Mouse (Mus musculus): ENCODE data around the gene Plau.

Plau gene

DNA sequence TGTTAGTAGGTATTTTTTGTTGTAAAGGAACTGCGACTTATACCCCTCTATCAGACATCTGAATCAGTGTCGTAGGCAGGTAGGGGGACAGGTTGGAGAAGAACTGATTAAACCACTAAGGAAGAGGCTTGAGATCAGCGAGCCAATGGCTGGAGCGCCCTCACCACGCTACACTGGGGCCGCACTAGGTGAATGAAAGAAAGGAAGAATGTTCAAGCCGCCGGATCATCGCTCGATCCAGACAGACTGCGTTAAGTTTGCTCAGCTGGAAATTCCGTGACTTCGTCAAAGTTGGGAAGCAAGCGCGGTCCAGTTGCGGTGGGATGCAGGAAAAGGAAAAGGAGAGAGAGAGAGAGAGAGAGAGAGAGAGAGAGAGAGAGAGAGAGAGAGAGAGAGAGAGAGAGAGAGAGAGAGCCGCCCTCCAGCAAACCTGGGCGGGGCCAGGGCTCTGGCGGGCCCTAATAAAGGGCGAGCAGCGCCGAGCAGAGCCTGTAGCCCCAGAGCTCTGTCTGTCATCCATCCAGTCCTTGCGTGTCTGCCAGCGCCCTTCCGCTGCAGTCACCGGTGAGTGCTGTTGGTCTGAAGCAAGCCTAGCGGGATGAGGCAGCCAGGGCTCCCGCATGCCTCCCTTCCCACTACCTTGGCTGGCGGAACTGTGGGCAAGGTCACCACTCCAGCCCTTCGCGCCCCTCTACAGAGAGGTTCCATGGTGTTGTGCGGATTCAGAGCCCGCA lies at the start of gene Plau:
Gene Plau, plus strand, starts transcription at position 490 of the 734 bp plus-strand sequence.
- peak in 1 of 2 experiments; percentile 34 for DNase-seq (ENCODE audit: low spot score in 2 of 2)

DNA sequence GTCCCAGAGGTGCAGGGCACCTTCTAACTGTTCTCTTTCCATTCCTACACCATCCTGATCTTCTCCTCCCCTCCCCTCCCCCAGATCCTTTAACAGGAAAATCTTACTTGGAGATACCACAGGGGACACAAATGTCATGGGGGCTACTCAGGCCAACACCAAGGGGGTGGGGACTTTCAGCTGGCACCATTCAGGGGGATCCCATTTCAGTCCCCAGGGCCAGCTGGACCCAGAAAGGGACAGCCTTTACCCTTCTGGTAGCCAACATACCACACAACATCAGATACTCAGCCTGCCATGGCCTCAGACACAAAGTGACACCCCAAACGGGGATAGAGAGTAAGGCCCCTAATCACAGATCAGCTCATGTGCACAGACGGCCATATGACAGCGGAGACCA lies 48.3 kb upstream of the Plau start:
- DNase-seq (ENCODE audit: low spot score in 2 of 2), result no peak

DNA sequence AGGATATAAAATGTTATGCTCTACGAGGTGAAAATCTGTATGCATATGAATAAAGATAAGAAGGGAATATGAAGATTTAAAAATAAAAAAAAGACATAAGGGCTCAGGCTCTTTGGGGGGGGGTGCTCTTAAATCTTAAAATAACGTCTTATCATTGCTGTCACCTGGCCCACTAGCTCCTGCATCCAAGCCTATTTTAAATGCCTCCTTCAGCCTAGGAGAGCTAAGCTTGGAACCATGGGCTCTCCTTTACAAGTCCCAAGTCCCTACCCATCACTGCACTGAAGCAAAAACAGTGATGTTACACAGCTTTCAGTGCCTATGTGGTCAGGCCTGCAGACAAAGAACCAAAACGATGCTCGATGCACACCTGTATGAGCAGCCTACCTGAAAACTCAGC lies 46.9 kb upstream of the Plau start:
- DNase-seq (ENCODE audit: low spot score in 2 of 2), result no peak

DNA sequence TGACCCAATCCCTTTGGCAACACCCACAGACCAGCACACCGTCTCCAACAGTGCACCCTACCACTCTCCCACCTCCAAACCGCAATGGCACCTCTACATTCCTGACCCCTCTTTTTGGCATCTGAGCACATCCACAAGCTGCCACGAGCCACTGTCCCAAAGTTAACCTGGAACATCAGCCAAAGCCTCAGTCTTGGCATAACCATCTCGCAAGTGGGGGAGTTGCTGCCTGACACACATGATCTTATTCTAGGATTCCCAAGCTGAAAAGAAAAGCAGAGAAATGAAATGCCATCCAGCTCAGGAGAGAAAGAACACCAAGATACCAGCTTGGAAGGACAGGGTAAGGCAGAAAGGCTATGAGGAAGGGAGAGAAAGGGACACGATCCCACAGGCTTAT lies 46.0 kb upstream of the Plau start:
- DNase-seq (ENCODE audit: low spot score in 2 of 2), result no peak

DNA sequence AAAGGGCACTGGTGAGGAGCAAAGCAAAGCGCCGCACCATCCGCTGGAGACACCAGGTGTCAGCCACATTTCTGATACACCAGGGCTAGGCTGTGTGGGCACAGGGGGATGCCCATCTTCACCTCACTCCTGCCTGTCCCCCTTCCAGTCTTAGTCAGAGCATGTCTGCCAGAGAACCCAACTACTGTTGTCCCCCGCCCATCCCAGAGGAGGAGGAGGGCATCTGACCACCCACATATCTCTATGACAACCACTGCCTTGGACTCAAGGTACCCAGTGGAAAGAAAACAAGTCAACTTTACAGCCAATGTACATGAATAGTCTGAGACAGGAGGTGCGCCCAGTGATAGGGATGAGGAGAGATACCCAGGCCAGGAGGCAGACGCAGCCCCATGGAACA lies 45.5 kb upstream of the Plau start:
- no peak for DNase-seq (ENCODE audit: low spot score in 2 of 2)

DNA sequence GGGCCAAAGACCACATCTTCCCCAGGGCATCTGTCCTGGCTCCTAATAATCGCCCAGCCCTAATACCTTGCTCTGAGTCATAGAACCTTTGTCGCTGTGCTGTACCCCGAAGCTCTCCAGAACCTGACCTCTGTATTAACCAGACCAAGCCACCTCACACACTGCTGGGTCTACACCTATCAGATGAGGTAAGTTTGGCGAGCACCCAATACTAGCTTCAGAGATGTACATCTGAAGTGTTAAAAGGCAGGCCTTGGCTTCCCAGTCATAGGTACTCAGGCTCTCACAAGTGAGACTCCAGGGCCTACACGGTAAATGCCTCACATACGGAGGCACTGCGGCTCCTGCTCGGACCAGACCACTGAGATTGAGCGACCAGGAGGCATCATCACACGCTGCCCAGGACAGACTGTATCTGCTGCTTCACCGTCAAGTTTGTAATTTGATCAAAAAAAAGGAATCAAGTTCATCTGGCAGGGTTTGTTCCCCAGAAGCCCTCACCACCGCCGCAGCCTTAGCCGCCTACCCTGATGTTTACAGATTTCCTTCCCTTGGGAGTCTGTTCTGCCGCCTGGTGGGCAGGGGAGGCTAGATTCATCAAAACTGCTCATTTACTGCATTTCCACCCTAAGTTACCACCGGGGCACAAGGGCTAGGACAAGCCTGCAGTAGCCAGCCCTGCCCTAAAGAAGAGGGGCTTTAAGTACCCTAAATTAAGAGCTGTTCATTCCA lies 44.8 kb upstream of the Plau start:
- DNase-seq (ENCODE audit: low spot score in 2 of 2), result peak in 1 of 2 experiments; percentile 39

DNA sequence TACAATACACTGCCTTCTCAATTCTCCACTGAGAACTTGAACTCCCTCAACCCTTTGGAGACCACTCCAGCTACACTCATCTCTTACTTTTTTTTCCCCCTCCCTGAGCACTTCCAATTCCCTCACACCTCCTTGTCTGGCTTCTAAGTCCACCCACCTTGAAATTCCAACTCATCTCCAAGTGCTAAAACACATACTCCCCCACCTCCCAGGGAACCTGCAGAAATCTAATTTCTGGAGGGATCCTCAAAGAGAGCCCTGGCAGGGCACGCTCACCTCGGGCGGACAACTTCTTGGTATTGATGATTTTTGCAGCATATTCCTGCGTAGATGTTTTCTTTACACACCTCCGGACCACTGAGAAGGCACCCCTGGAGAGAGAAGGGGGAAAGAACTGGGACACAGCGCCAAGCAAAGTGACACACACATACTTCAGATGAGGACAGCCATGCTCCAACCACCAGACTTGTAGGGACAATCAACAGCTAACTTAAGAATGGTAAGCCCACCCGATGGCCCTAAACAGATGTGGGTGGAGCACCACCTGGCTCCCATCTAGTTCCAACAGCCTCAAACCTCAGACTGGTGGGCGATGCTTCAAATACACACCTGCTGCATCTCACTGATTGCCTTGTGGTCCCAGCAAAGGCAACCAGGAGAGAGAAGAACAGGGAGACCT lies 44.1 kb upstream of the Plau start:
- no peak for DNase-seq (ENCODE audit: low spot score in 2 of 2)

DNA sequence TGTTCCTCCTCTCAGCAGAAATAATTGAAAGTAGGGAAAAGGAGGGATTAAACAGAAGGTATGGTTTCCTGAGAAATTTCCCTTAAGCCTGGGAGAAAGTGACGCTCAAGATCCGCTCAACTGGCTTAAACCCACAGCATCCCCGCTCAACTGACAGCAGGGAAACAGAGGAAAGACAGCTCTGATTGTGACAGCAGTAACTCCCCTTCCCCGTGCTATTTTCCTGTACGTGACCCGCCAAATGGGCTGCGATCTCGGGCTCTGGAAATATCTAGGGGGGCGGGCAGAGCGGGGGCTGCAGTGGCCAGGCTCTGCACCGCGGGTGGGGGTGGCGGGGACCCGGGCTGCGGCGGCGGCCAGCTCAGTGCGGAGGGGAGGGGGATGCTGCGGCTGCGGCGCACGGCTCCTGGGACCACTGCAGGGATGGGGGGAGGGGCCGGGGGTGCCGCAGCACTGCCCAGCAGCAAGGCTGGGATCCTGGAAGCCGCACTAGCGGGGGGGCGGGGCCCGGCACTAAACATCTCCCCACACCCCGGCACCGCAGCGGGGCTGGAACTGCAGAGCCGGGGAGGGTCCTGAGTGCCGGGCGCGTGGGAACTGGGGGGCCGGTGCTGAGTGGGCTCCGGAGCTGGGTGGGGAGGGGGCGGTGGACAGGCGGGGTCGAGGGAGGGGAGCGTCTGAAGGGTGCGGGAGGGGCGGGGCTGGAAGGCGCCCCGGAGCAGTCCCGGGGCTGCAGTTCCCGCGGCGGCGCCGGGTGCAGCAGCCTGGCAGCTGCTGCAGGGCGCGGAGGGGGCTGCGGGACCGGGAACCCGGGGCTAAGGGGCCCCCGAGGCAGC lies 43.3 kb upstream of the Plau start:
- peak; percentile 45 to 46 for DNase-seq (ENCODE audit: low spot score in 2 of 2)

DNA sequence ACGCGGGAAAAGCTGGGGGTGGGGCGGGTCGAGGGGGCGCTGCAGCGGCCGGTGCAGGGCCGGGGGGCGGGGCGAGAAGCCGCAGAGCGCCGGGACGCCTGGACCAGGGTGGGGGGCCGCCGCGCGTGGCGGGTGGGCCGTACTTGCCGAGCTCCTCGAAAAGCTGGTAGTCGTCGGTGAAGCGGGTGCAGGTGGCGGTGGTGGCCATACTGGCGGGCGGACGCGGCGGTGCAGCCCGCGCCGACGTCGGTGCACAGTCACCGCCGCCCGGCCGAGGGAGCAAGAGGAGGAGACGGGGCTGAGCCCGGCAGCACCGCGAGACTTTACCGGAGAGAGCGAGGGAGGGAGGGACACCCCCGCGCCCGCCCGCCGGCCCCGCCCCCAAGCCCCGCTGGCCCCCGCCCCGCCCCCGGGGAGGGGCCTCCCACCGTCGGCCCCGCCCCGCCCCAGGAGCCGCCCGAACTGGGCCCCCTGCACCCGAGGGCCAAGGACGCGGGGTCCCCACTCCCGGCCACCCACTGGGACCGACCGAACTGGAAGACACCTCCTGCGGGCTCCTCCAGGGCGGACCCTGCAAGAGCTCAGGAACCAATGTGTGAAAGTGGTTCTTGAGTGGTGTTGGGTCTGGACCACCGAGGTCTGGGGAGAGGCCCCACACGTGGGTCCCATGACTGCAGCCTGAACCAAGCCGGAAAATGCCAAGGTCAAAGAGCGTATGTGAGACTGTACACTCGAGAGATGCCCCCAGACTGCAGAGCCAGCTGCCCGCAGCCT lies 42.5 kb upstream of the Plau start, which contains the start of gene Camk2g:
Gene Camk2g, minus strand, starts transcription at position 331 of the 774 bp plus-strand sequence.
- peak; percentile 77 to 81 for DNase-seq (ENCODE audit: low spot score in 2 of 2)

DNA sequence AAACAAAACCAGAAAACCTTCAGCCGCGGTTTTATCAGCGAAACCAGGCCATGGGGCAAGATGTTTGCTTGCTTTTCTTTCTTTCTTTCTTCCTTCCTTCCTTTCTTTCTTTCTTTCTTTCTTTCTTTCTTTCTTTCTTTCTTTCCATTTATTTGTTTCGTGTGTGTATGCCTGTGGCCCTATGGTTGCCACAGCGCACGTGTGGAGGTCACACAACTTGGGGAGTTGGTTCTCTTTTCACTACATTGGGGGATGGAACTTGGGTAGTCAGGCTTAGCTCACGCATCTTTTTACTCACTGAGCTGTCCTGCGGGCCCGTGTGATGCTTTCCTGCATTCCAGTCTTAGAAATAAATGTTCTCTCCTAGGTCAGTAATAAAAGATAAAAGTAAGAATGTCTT lies 41.9 kb upstream of the Plau start:
- DNase-seq (ENCODE audit: low spot score in 2 of 2), result no peak

DNA sequence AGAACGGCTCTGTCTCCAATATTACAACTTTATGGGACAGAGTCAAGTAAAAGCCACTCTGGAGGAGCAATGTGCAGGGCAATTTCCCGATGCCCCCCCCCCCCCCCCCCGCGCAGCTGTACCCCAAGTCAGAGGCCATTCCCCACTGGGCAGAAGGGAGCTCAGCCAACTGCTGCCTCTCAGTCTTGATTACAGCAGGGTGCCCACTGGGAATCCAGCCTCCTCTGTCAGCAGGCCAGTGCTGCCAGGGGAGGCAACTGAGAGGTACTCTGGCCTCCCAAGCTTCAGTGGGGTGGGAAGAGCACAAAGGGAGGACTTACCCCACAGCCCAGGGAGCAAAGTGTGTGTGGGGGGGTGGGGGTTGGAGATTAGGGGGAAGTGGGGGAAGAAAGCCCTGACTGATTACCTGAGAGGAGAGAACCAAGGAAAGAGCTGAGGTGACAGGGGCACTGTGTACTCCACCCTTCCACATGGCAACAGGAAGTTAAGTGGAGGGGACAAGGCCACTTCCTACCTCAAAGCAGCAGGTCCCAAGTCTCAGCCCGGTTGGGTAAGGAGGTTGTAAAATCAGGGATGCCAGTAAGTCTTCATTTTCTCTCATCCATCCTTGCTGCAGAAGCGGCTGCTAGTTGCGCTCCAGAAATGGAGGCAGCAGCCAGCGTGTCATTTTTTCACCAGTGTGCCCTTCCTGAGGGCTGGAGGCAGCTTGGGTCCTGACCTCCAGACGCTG lies 40.9 kb upstream of the Plau start:
- no peak for DNase-seq (ENCODE audit: low spot score in 2 of 2)

DNA sequence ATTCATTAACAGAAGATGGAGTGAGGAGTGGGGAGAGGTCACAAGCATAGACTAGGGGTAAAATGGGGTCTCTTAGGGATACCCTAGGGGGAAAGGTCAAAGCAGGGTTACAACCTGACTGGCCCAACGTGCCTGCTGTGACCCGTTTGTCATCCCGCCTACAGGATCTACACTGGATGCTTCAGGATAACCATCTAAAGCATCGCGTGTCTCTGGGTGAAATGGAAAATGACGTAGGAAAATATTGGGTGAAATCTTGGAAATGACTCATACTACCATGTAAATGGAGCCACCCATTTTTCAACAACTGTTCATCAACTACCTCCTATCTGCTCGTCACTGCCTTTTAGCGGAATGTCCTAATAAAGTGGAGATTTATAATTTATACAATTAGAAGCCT lies 40.3 kb upstream of the Plau start:
- DNase-seq (ENCODE audit: low spot score in 2 of 2), result no peak

DNA sequence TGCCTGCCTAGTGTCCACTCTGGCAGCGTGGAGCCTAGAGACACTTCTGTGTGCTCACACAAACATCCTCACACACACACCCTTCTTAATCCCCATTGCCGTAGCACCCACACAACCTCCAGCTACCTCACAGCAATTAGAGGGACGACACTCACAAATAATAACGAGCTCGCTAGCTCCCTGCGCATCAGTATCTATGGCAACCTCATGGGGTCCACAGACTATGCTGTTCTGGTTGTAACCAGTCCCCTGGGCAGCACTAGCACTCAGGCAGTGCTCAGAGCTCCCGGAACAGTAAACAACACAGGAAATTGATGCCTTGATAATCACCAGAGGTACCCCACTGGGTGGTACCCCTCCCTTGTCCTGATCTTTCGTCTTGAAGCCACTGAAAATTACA lies 39.8 kb upstream of the Plau start:
- DNase-seq (ENCODE audit: low spot score in 2 of 2), result no peak

DNA sequence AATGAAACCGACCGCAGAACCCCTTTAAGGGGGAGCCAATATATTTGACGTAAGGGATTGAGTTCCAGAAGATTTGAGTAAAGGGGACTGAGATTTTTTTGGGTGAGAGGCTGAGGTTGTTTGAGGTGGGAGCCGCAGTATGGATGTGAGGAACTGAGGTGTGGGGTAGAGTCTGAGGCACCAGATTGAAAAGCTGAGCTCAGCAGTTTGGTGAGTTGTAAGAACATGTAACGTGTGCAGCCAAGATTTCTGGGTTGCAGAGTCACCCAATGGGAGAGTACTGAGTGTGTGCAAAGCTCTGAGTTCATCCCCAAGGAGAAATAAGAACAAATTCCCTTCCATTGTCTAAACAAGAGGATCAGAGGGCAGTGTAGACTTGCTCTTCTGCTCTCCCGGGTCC lies 38.2 kb upstream of the Plau start:
- no peak for DNase-seq (ENCODE audit: low spot score in 2 of 2)

DNA sequence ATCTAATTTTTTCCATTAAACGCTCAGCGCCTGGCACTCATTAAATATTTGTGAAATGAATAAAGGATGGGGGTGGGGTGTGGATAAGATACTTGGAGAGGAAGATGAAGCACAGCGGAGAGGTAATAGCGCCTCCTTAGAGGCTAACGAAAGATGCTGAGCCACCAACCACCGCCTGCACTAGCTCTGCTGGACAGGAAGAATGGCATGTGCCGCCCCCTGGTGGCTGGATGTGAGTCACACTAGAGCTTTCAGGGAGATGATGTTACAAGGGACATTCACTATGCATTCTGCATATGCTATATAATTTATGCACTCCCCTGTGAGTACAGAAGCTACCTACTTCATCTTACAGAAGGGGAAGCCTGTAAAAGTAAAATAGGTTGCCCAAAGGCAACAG lies 37.7 kb upstream of the Plau start:
- DNase-seq (ENCODE audit: low spot score in 2 of 2), result peak; percentile 79 to 97

DNA sequence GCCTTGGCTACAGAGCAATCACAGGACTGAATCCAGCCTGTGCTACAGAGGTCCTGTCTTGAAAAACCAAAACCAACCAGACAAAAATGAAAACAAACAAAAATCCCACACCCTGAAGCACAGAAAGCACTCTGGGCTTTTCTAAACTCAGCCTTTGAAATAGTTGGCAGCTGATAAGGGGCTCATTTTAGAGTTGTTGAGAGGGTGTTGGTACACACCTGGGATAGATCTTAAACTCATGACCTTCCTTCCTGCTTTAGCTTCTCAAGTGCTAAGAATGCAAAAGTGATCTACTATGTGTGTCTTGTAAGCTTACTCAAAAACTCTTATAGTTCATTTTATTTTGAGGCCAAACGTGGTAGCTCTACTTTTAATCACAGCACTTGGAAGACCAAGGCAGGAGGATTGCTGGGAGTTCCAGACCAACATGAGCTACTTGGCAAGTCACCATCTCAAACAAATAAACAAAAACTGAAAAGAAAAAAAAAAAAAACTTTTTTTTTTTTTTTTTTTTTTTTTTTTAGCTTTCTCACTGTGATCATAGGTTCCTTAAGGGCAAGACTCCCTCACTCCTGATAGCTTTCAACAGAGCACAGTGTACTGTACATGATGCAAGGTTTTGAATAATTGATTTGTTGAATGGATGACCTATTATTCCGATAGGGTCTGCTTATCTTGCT lies 33.4 kb upstream of the Plau start:
- no peak for DNase-seq (ENCODE audit: low spot score in 2 of 2)

DNA sequence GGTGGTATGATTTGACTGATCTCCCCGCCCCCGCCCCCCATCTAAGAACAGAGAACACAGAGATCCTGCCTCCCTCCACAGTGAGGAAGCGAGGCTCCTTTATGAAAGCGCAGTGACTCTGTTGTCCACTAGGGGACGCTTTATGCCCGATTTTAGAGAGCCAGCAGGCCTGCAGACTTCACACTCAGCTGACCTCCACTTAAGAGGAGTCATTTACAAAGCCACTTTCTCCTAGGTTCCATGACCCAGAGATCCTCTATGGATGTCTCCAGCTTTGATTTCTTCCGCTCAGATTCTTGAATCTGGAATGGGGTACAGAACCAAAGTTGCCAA lies 32.9 kb upstream of the Plau start:
- peak; percentile 47 to 69 for DNase-seq (ENCODE audit: low spot score in 2 of 2)

DNA sequence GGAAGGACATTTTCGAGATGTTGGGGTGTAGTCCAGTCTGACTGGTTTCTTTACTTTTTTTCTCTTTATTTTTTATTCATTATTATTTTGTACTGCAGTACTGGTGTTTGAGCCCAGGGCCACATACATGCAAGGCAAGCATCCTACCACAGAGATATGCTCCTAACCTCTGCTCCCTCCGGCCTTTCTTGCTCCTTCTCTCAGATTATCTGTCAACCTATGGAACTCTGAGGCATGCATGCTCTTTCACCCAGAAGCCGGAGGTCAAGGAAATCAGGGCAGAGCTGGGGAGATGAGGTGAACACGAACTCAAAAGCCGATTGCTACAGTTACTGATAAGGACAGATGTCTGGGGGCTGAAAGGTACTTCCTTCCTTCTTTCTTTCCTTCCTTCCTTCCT lies 32.0 kb upstream of the Plau start:
- DNase-seq (ENCODE audit: low spot score in 2 of 2), result no peak

DNA sequence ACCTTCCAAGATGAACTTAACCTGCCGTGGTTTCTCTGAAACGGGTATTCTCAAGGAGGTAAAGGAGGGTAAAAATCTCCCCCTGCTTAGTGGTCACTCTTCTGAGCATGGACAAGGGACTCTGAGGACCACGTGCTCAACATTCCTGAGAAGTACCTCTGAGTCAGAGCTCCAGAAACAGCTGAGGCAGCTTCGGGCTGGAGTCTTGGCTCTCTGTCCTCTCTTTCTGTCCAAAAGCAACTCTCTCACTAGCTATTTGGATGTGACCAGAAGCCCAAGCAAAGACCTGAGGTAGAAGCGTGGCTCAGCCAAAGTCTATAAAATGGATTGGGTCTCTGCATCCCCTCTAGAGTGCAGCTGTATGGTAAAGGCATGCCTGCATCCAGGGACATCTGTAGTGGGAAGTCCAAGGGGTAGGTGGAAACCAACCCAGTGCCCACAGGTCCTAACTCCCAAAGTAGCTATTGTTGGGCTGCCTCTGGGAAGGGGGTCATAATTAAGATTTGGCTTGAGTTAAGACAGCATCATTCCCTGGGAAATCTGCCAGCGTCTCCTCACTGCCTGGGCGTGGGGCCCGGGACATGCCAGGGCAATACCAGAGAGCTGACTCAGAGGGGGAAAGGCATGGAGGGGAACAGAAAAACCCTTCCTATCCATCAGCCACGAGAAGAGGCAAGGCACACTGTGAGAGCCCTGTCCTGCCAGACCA lies 31.3 kb upstream of the Plau start:
- no peak for DNase-seq (ENCODE audit: low spot score in 2 of 2)

All from thymus, postnatal 10 days (tissue).